Mouse (Mus musculus) limb, embryonic 14.5 days (tissue): ENCODE measurements around the gene Fh1. TPM values are rescaled to one million over a fixed set of nuclear protein-coding genes. Genes with fewer than 3 reads are reported as not detected.
A peak's percentile ranks its signal among the peaks of the same experiment; 100 is the strongest.

Experiments used
- ATAC-seq: fragments of 200-750 bp; cut with Nextera tagmentation; 2 replicates; pipeline ENCODE4 v1.8.0; 2017; ENCODE audit warnings: low read depth, moderate number of reproducible peaks, moderate TSS enrichment; ENCODE audit not compliant: low FRiP score
- DNase-seq: peaks from one replicate; pipeline ENCODE4 v3.0.0-alpha.2; 2015; ENCODE audit warnings: low spot score
- H3K27ac ChIP-seq: fragments of 300-500 bp; sonication (generic); replicated peaks from 2 replicates; pipeline ENCODE4 v1.5.1; 2014; ENCODE audit warnings: low read depth, mild to moderate bottlenecking, low read length, moderate library complexity, mixed read lengths
- H3K27me3 ChIP-seq: fragments of 300-500 bp; sonication (generic); 2 replicates; pipeline ENCODE4 v1.6.1; 2014; ENCODE audit warnings: low read length, mixed read lengths; ENCODE audit not compliant: control insufficient read depth, insufficient read depth
- H3K36me3 ChIP-seq: fragments of 300-500 bp; sonication (generic); 2 replicates; pipeline ENCODE4 v1.6.1; 2014; ENCODE audit warnings: mild to moderate bottlenecking, low read length, moderate library complexity, mixed read lengths; ENCODE audit not compliant: control insufficient read depth, insufficient read depth
- H3K4me1 ChIP-seq: fragments of 300-500 bp; sonication (generic); 2 replicates; pipeline ENCODE4 v1.6.1; 2014; ENCODE audit warnings: antibody characterized with exemption, low read length, mixed read lengths; ENCODE audit not compliant: control insufficient read depth, insufficient read depth
- H3K4me2 ChIP-seq: fragments of 300-500 bp; sonication (generic); replicated peaks from 2 replicates; pipeline ENCODE4 v1.6.1; 2014; ENCODE audit warnings: low read depth, mild to moderate bottlenecking, low read length, moderate library complexity; ENCODE audit not compliant: severe bottlenecking
- H3K4me3 ChIP-seq: fragments of 300-500 bp; sonication (generic); replicated peaks from 2 replicates; pipeline ENCODE4 v1.5.1; 2014; ENCODE audit warnings: low read length
- H3K9ac ChIP-seq: fragments of 300-500 bp; sonication (generic); 2 replicates; pipeline ENCODE4 v1.6.1; 2014; ENCODE audit warnings: mild to moderate bottlenecking, low read depth, low read length, moderate library complexity; ENCODE audit not compliant: severe bottlenecking
- H3K9me3 ChIP-seq: fragments of 300-500 bp; sonication (generic); 2 replicates; pipeline ENCODE4 v1.6.1; 2016; ENCODE audit warnings: low read length; ENCODE audit not compliant: control insufficient read depth
- POLR2A ChIP-seq: fragments of 200-500 bp; IDR thresholded peaks from 2 replicates; pipeline ENCODE4 v1.8.0; 2012; ENCODE audit warnings: inconsistent platforms, mild to moderate bottlenecking, moderate library complexity, borderline replicate concordance; ENCODE audit not compliant: insufficient read depth, insufficient read length; ENCODE audit errors: extremely low read depth
- WGBS: fragments of 180-500 bp; shearing (Covaris S2); extraction: QIAGEN DNeasy Blood & Tissue Kit; methylation state at CpG from one replicate; pipeline ENCODE4 v1.1.7; 2014; 5-methylcytosine and 5-hydroxymethylcytosine counted together
- polyA plus RNA-seq, 2 experiments: library from polyadenylated mRNA; depleted of rRNA in 1 of 2; stranded (reverse) in 1 of 2; unstranded in 1 of 2; fragments of >200 nt; fragmentation: Nextera tagmentation in 1 of 2; extraction: Ambion mirVana in 1 of 2; gene quantifications; 2 replicates each; pipeline versions ENCODE4 v1.2.1 to v1.2.3; 2012 to 2014

The Fh1 gene
- polyA plus RNA-seq (2012; rRNA removed) (68.3 and 85.1 TPM in 2 replicates), polyA plus RNA-seq (2014; fragmentation: Nextera tagmentation; extraction: Ambion mirVana) (106 and 113 TPM in 2 replicates)

- Histone ChIP-seq H3K27ac (peak within 1 kb of the TSS; percentile 80), H3K27me3 (no peaks in the 10 kb centered on the region), H3K4me1 (peaks cover 6% of the 10 kb centered on the region), H3K9ac (peak within 1 kb of the TSS; percentile 89), H3K36me3 (no peaks in the 10 kb centered on the region), H3K4me3 (peak within 1 kb of the TSS; percentile 76), H3K9me3 (no peaks in the 10 kb centered on the region), H3K4me2 (peak within 1 kb of the TSS; percentile 79)
- under 1% methylated on average over 26 of the region's 58 CpGs for WGBS
- ATAC-seq (peak; percentile 100), DNase-seq (peak; percentile 99)
- TF ChIP-seq POLR2A, result no peak; the same call in 1 of the 2 replicates
Measured at GRCm38 (mm10) chr1:175625257-175625879, at the start of gene Fh1. Gene Fh1, minus strand, starts transcription at chr1:175625635.

- Histone ChIP-seq H3K9ac (no peak overlapping the region), H3K27ac (no peak overlapping the region), H3K9me3 (no peaks in the 10 kb centered on the region), H3K4me2 (no peak overlapping the region), H3K36me3 (no peaks in the 10 kb centered on the region), H3K4me1 (no peaks in the 10 kb centered on the region), H3K27me3 (no peaks in the 10 kb centered on the region), H3K4me3 (no peak overlapping the region)
- no peak for TF ChIP-seq POLR2A
- DNase-seq (no peak), ATAC-seq (no peak)
- WGBS, result 91% methylated on average over 6 of the region's 6 CpGs
Measured at GRCm38 (mm10) chr1:175675116-175675515, 49.7 kb upstream of the Fh1 start.

- H3K9me3 ChIP-seq, result no peaks in the 10 kb centered on the region
- H3K4me3 ChIP-seq, result no peak overlapping the region
- no peak for TF ChIP-seq POLR2A
- DNase-seq (no peak), ATAC-seq (no peak)
- no peaks in the 10 kb centered on the region for H3K36me3 ChIP-seq
- no peaks in the 10 kb centered on the region for H3K27me3 ChIP-seq
- H3K4me1 ChIP-seq, result no peaks in the 10 kb centered on the region
- 80% methylated on average over 7 of the region's 7 CpGs for WGBS
- H3K27ac ChIP-seq, result no peak overlapping the region
- H3K9ac ChIP-seq, result no peak overlapping the region
- no peak overlapping the region for H3K4me2 ChIP-seq
Measured at GRCm38 (mm10) chr1:175673563-175674325, 48.3 kb upstream of the Fh1 start.

GRCm38 (mm10) chr1:175671626-175672025 lies 46.2 kb upstream of the Fh1 start:
- 32% methylated on average over 1 of the region's 1 CpGs for WGBS
- H3K4me1 ChIP-seq, result no peaks in the 10 kb centered on the region
- no peak overlapping the region for H3K4me3 ChIP-seq
- H3K36me3 ChIP-seq, result no peaks in the 10 kb centered on the region
- no peaks in the 10 kb centered on the region for H3K9me3 ChIP-seq
- H3K27ac ChIP-seq, result no peak overlapping the region
- no peak for TF ChIP-seq POLR2A
- no peak overlapping the region for H3K9ac ChIP-seq
- H3K27me3 ChIP-seq, result no peaks in the 10 kb centered on the region
- ATAC-seq, result no peak
- no peak overlapping the region for H3K4me2 ChIP-seq
- no peak for DNase-seq

GRCm38 (mm10) chr1:175670042-175670441 lies 44.6 kb upstream of the Fh1 start:
- DNase-seq, result no peak
- no peak overlapping the region for H3K9ac ChIP-seq
- H3K4me1 ChIP-seq, result no peaks in the 10 kb centered on the region
- no peaks in the 10 kb centered on the region for H3K27me3 ChIP-seq
- no peak overlapping the region for H3K27ac ChIP-seq
- H3K36me3 ChIP-seq, result no peaks in the 10 kb centered on the region
- no peak for TF ChIP-seq POLR2A
- no peak overlapping the region for H3K4me2 ChIP-seq
- no peak overlapping the region for H3K4me3 ChIP-seq
- no peaks in the 10 kb centered on the region for H3K9me3 ChIP-seq
- no peak for ATAC-seq
- 80% methylated on average over 7 of the region's 7 CpGs for WGBS
